In genomic region chr6:30617959-30618590, GRCm38 (mm10) we compare ENCODE assay signal across 8 mouse cellular contexts. TPM values are rescaled to one million over a fixed set of nuclear protein-coding genes. Genes with fewer than 3 reads are reported as not detected.
DNase-seq lines count a peak whose midpoint lies in the region; ATAC-seq lines count a peak whose summit lies in the region.

No protein-coding gene starts in this region.

- H3K9ac ChIP-seq in heart, embryonic 15.5 days, result no peak overlapping the region
- H3K9ac ChIP-seq in neural tube, embryonic 14.5 days (replicated peaks; ENCODE audit: low read depth, low read length), result peak overlapping the region; percentile 46; the same call in 1 of the 2 replicates

- WGBS in heart, embryonic 15.5 days, result 23% methylated on average over 18 of the region's 18 CpGs
- 3% methylated on average over 18 of the region's 18 CpGs for WGBS in neural tube, embryonic 14.5 days

- H3K9me3 ChIP-seq in heart, embryonic 15.5 days (replicated peaks), result no peaks in the 10 kb centered on the region
- no peaks in the 10 kb centered on the region for H3K9me3 ChIP-seq in neural tube, embryonic 14.5 days (ENCODE audit: control insufficient read depth, low read length)

- H3K27me3 ChIP-seq in heart, embryonic 15.5 days, result no peaks in the 10 kb centered on the region
- no peaks in the 10 kb centered on the region for H3K27me3 ChIP-seq in neural tube, embryonic 14.5 days (ENCODE audit: control insufficient read depth, insufficient read depth, low read length)

- H3K4me3 ChIP-seq in heart, embryonic 15.5 days, result 0 out of 2 replicates have a peak overlapping the region, but pooled peaks have one; percentile 5
- H3K4me3 ChIP-seq in neural tube, embryonic 14.5 days (ENCODE audit: low read depth, low read length), result peak overlapping the region; percentile 13; the same call in 1 of the 2 replicates

- H3K4me1 ChIP-seq in heart, embryonic 15.5 days (replicated peaks), result peaks cover 58% of the 10 kb centered on the region
- H3K4me1 ChIP-seq in neural tube, embryonic 14.5 days (ENCODE audit: control insufficient read depth, insufficient read depth, low read length), result peaks cover 28% of the 10 kb centered on the region

- no peak overlapping the region for H3K27ac ChIP-seq in heart, embryonic 15.5 days
- peak overlapping the region; percentile 60 for H3K27ac ChIP-seq in neural tube, embryonic 14.5 days (ENCODE audit: low read depth, low read length)

- peak overlapping the region; percentile 44 for H3K4me2 ChIP-seq in heart, embryonic 15.5 days
- peak overlapping the region; percentile 59 for H3K4me2 ChIP-seq in neural tube, embryonic 14.5 days (ENCODE audit: low read depth, low read length)

- no peak for DNase-seq in heart, adult 8-10 months (ENCODE audit: low spot score)
- peak; percentile 45 to 61 for DNase-seq in frontal cortex, postnatal 36 days (ENCODE audit: low spot score in 2 of 2)
- DNase-seq in left cerebral cortex, adult 8-10 months (ENCODE audit: low spot score in 2 of 2), result peak; percentile 40 to 59
- no peak for DNase-seq in kidney, adult 11 months
- DNase-seq in cerebellum, postnatal 36 days, result no peak

- 0 out of 2 replicates have a peak, but pooled peaks have one; percentile 30 for ATAC-seq in heart, embryonic 15.5 days (replicated peaks; ENCODE audit: insufficient number of reproducible peaks, insufficient read depth, low FRiP score, low read depth)
- ATAC-seq in common myeloid progenitor, adult 5-6 weeks (replicated peaks; ENCODE audit: low read depth, poor library complexity, severe bottlenecking), result peak; percentile 47; the same call in 1 of the 2 replicates
- peak; percentile 91 for ATAC-seq in neural tube, embryonic 14.5 days (ENCODE audit: low read depth)

- no peaks in the 10 kb centered on the region for H3K36me3 ChIP-seq in heart, embryonic 15.5 days
- no peaks in the 10 kb centered on the region for H3K36me3 ChIP-seq in neural tube, embryonic 14.5 days (ENCODE audit: control insufficient read depth, insufficient read depth, low read length)

RNA-seq across cellular contexts. Expression of gene Cpa5, which starts 7.3 kb away (rescaled TPM):
- polyA plus RNA-seq in heart, embryonic 15.5 days (2015; fragmentation: Nextera tagmentation; extraction: Ambion mirVana), result 0.32 and 0.58 TPM in 2 replicates
- total RNA-seq in heart, adult 8-10 months (2022), result not detected
- not detected in 2 replicates for total RNA-seq in common myeloid progenitor, adult 5-6 weeks (2017)
- not detected for total RNA-seq in left cerebral cortex, adult 8-10 months (2022)
- polyA plus RNA-seq in neural tube, embryonic 14.5 days (2014; fragmentation: Nextera tagmentation; extraction: Ambion mirVana), result not detected in 2 replicates

RNA-seq across cellular contexts. Expression of gene Cpa1, which starts 20.9 kb away (rescaled TPM):
- 3.2 and 5.0 TPM in 2 replicates for polyA plus RNA-seq in heart, embryonic 15.5 days (2015; fragmentation: Nextera tagmentation; extraction: Ambion mirVana)
- under 1 TPM in 2 of 4 experiments, not detected in 2; 0.19 to 0.20 TPM for total RNA-seq in heart, adult 8-10 months (2022)
- not detected in 2 replicates for total RNA-seq in common myeloid progenitor, adult 5-6 weeks (2017)
- total RNA-seq in left cerebral cortex, adult 8-10 months (2022), result not detected
- polyA plus RNA-seq in neural tube, embryonic 14.5 days (2014; fragmentation: Nextera tagmentation; extraction: Ambion mirVana), result 0.37 and 0.50 TPM in 2 replicates

RNA-seq across cellular contexts. Expression of gene Cpa4, which starts 49.9 kb away (rescaled TPM):
- 1.6 and 2.4 TPM in 2 replicates for polyA plus RNA-seq in heart, embryonic 15.5 days (2015; fragmentation: Nextera tagmentation; extraction: Ambion mirVana)
- not detected for total RNA-seq in heart, adult 8-10 months (2022)
- total RNA-seq in common myeloid progenitor, adult 5-6 weeks (2017), result not detected in 2 replicates
- total RNA-seq in left cerebral cortex, adult 8-10 months (2022), result under 1 TPM; 0.17 to 0.39 (median 0.18) TPM
- 0.71 and 0.90 TPM in 2 replicates for polyA plus RNA-seq in neural tube, embryonic 14.5 days (2014; fragmentation: Nextera tagmentation; extraction: Ambion mirVana)

Comparison
In these comparisons a context has a peak if more than half of its experiments do, and no peak if none do; other contexts are left out.
1. ATAC-seq: peak in every context shown above with its lines; median percentile 91 in neural tube, embryonic 14.5 days; 47 in common myeloid progenitor, adult 5-6 weeks; 30 in heart, embryonic 15.5 days.
2. DNase-seq: peak in frontal cortex, postnatal 36 days (2 of 2) and left cerebral cortex, adult 8-10 months (2 of 2); none in heart, adult 8-10 months (single experiment), kidney, adult 11 months (single experiment) and cerebellum, postnatal 36 days (0 of 2).